Mouse (Mus musculus): ENCODE results near the gene Enkur.

DNA sequence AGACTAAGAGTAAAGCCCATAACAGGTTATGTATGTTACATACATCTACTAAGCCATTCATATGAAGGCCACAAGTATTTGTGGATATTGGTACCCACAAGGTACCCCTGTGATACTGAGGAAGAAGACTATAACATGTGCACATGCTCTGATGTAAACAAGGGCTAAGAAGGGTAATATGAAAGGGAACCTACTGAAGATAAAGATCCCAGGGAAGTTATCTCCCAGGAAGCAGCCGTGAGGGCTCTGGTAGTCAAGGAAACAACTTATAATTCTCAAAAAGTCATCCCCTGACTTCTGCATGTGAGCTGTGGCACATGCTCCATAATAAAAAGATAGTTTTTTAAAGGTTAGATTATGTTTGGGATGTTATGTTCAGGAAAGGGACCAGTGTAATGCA lies 13.9 kb downstream of the Enkur start:
- TF ChIP-seq POLR2A (IDR thresholded peaks at IDR 0.05; ENCODE audit: low read depth, low read length) (no peak), CTCF (conservative IDR thresholded peaks at IDR 0.05; ENCODE audit: insufficient read depth, insufficient read length, low read depth, low read length) (no peak)
